Mouse (Mus musculus) forebrain, postnatal 0 days (tissue): ENCODE data around the gene Ruvbl2. TPM values are rescaled to one million over a fixed set of nuclear protein-coding genes. Genes with fewer than 3 reads are reported as not detected.
A peak's percentile ranks its signal among the peaks of the same experiment; 100 is the strongest.

Experiments
- ATAC-seq: fragments of 200-750 bp; cut with Nextera tagmentation; 2 replicates; pipeline ENCODE4 v1.8.0; 2017; ENCODE audit warnings: mild to moderate bottlenecking, moderate library complexity
- DNase-seq: peaks from one replicate; pipeline ENCODE4 v3.0.0-alpha.2; 2015
- H3K27ac ChIP-seq: fragments of 300-500 bp; sonication (generic); 2 replicates; pipeline ENCODE4 v1.5.1; 2014; ENCODE audit warnings: low read depth, mild to moderate bottlenecking, antibody characterized with exemption, low read length, moderate library complexity, mixed read lengths
- H3K27me3 ChIP-seq: fragments of 300-500 bp; sonication (generic); 2 replicates; pipeline ENCODE4 v1.6.1; 2014; ENCODE audit warnings: mild to moderate bottlenecking, low read length, mixed read lengths; ENCODE audit not compliant: insufficient read depth
- H3K36me3 ChIP-seq: fragments of 300-500 bp; sonication (generic); 2 replicates; pipeline ENCODE4 v1.6.1; 2014; ENCODE audit warnings: mild to moderate bottlenecking, moderate library complexity; ENCODE audit not compliant: insufficient read depth
- H3K4me1 ChIP-seq: fragments of 300-500 bp; sonication (generic); 2 replicates; pipeline ENCODE4 v1.6.1; 2014; ENCODE audit warnings: antibody characterized with exemption; ENCODE audit not compliant: insufficient read depth
- H3K4me2 ChIP-seq: fragments of 300-500 bp; sonication (generic); 2 replicates; pipeline ENCODE4 v1.6.1; 2014; ENCODE audit warnings: low read depth, mild to moderate bottlenecking, moderate library complexity
- H3K4me3 ChIP-seq: fragments of 300-500 bp; sonication (generic); 2 replicates; pipeline ENCODE4 v1.5.1; 2014; ENCODE audit warnings: low read depth, low read length, mixed read lengths
- H3K9ac ChIP-seq: fragments of 300-500 bp; sonication (generic); 2 replicates; pipeline ENCODE4 v1.6.1; 2014; ENCODE audit warnings: mild to moderate bottlenecking
- H3K9me3 ChIP-seq: fragments of 300-500 bp; sonication (generic); 2 replicates; pipeline ENCODE4 v1.6.1; 2016; ENCODE audit warnings: low read length
- CTCF ChIP-seq: sonication (generic); IDR thresholded peaks from 2 replicates; pipeline ENCODE4 v1.5.1; 2016; ENCODE audit warnings: antibody characterized with exemption, control low read depth, low read depth
- WGBS: fragments of 180-500 bp; shearing (Covaris S2); extraction: QIAGEN DNeasy Blood & Tissue Kit; methylation state at CpG from one replicate; pipeline ENCODE4 v1.1.7; 2014; 5-methylcytosine and 5-hydroxymethylcytosine counted together
- polyA plus RNA-seq: library from polyadenylated mRNA; unstranded; fragments of >200 nt; fragmentation: Nextera tagmentation; extraction: Ambion mirVana; gene quantifications from 2 replicates; pipeline ENCODE4 v1.2.1, GENCODE M21; 2015
- total RNA-seq: library from RNA; depleted of rRNA; stranded (reverse); fragments of >200 nt; gene quantifications from 2 replicates; pipeline ENCODE4 v1.2.3, GENCODE M21; 2014

Gene Ruvbl2
- total and polyA plus RNA-seq, 2 experiments from 2014 or later, result 98.3 to 149 TPM

- Histone ChIP-seq H3K9me3 (no peaks in the 10 kb centered on the region), H3K27ac (0 out of 2 replicates have a peak overlapping the region, but pooled peaks have one; percentile 45), H3K36me3 (peaks cover 33% of the 10 kb centered on the region), H3K9ac (0 out of 2 replicates have a peak overlapping the region, but pooled peaks have one; percentile 25), H3K4me3 (no peak overlapping the region), H3K4me2 (peak overlapping the region; percentile 76), H3K4me1 (peaks cover 21% of the 10 kb centered on the region), H3K27me3 (no peaks in the 10 kb centered on the region)
- DNase-seq, result no peak
- TF ChIP-seq CTCF, result no peak
- no peak for ATAC-seq
- WGBS, result 54% methylated on average over 9 of the region's 9 CpGs
Observed at GRCm38 (mm10) chr7:45456721-45457203, 18.9 kb upstream of the Ruvbl2 start.

GRCm38 (mm10) chr7:45455932-45456696 is 18.2 kb upstream of the Ruvbl2 start:
- Histone ChIP-seq H3K4me3 (no peak overlapping the region), H3K4me2 (no peak overlapping the region), H3K36me3 (peaks cover 29% of the 10 kb centered on the region), H3K4me1 (peaks cover 21% of the 10 kb centered on the region), H3K9me3 (no peaks in the 10 kb centered on the region), H3K27me3 (no peaks in the 10 kb centered on the region), H3K9ac (no peak overlapping the region), H3K27ac (0 out of 2 replicates have a peak overlapping the region, but pooled peaks have one; percentile 45)
- TF ChIP-seq CTCF, result no peak
- no peak for ATAC-seq
- 71% methylated on average over 13 of the region's 13 CpGs for WGBS
- no peak for DNase-seq

- DNase-seq (no peak), ATAC-seq (no peak)
- peaks cover 10% of the 10 kb centered on the region; the same call in 1 of the 2 replicates for H3K4me1 ChIP-seq
- H3K27ac ChIP-seq, result no peak overlapping the region
- H3K27me3 ChIP-seq, result no peaks in the 10 kb centered on the region
- no peaks in the 10 kb centered on the region for H3K9me3 ChIP-seq
- peaks cover 29% of the 10 kb centered on the region for H3K36me3 ChIP-seq
- TF ChIP-seq CTCF, result no peak
- no peak overlapping the region for H3K4me2 ChIP-seq
- H3K9ac ChIP-seq, result no peak overlapping the region
- no peak overlapping the region for H3K4me3 ChIP-seq
- 89% methylated on average over 15 of the region's 15 CpGs for WGBS
Observed at GRCm38 (mm10) chr7:45454971-45455370, 17.1 kb upstream of the Ruvbl2 start.

GRCm38 (mm10) chr7:45451344-45451982 is 13.6 kb upstream of the Ruvbl2 start:
- peak; percentile 81 for TF ChIP-seq CTCF
- 0 out of 2 replicates have a peak overlapping the region, but pooled peaks have one; percentile 5 for H3K4me3 ChIP-seq

GRCm38 (mm10) chr7:45449974-45450373 is 12.1 kb upstream of the Ruvbl2 start:
- DNase-seq, result no peak
- 90% methylated on average over 1 of the region's 1 CpGs for WGBS
- Histone ChIP-seq H3K36me3 (peaks cover 15% of the 10 kb centered on the region; the same call in 1 of the 2 replicates), H3K4me3 (no peak overlapping the region), H3K4me1 (no peaks in the 10 kb centered on the region), H3K4me2 (no peak overlapping the region), H3K27ac (no peak overlapping the region), H3K27me3 (no peaks in the 10 kb centered on the region), H3K9me3 (no peaks in the 10 kb centered on the region), H3K9ac (no peak overlapping the region)
- no peak for ATAC-seq
- TF ChIP-seq CTCF, result no peak

More at GRCm38 (mm10) chr7:45451344-45451982, 13.6 kb upstream of the Ruvbl2 start:
- 53% methylated on average over 23 of the region's 23 CpGs for WGBS
- H3K27me3 ChIP-seq, result no peaks in the 10 kb centered on the region
- peak; percentile 85 for DNase-seq
- ATAC-seq, result peak; percentile 90
- no peak overlapping the region for H3K4me2 ChIP-seq
- H3K27ac ChIP-seq, result peak overlapping the region; percentile 62
- no peaks in the 10 kb centered on the region for H3K9me3 ChIP-seq
- no peak overlapping the region for H3K9ac ChIP-seq
- H3K36me3 ChIP-seq, result peaks cover 23% of the 10 kb centered on the region; the same call in 1 of the 2 replicates
- H3K4me1 ChIP-seq, result no peaks in the 10 kb centered on the region; the same call in 1 of the 2 replicates

- Histone ChIP-seq H3K36me3 (peaks cover 25% of the 10 kb centered on the region), H3K4me1 (no peaks in the 10 kb centered on the region), H3K4me2 (no peak overlapping the region), H3K9me3 (no peaks in the 10 kb centered on the region), H3K4me3 (no peak overlapping the region), H3K9ac (no peak overlapping the region), H3K27ac (no peak overlapping the region), H3K27me3 (no peaks in the 10 kb centered on the region)
- WGBS, result 43% methylated on average over 11 of the region's 11 CpGs
- DNase-seq, result peak; percentile 33
- ATAC-seq, result peak; percentile 66
- TF ChIP-seq CTCF, result peak; percentile 55
Observed at GRCm38 (mm10) chr7:45447325-45447990, 9.6 kb upstream of the Ruvbl2 start.
